Mouse (Mus musculus) CD8-positive naive resting alpha-beta T cell, adult 2 months (primary cell): ENCODE measurements around the gene Exog.

Experiments
- DNase-seq, 2 experiments: peaks; one replicate each; pipeline ENCODE4 v3.0.0; 2022; ENCODE audit warnings: low read depth in 2 of 2, low spot score in 2 of 2

The Exog gene

GRCm38 (mm10) chr9:119457122-119457521, 12.4 kb downstream of the Exog start:
- DNase-seq, result no peak

GRCm38 (mm10) chr9:119460410-119460809, 15.7 kb downstream of the Exog start:
- DNase-seq, result peak in 1 of 2 experiments; percentile 44

GRCm38 (mm10) chr9:119465056-119465455, 20.3 kb downstream of the Exog start:
- no peak for DNase-seq

- no peak for DNase-seq
Observed at GRCm38 (mm10) chr9:119465595-119465994, 20.9 kb downstream of the Exog start.

GRCm38 (mm10) chr9:119469691-119470353, 25.1 kb downstream of the Exog start:
- DNase-seq, result no peak

GRCm38 (mm10) chr9:119472412-119472918, 27.7 kb downstream of the Exog start:
- DNase-seq, result no peak

GRCm38 (mm10) chr9:119473011-119473410, 28.3 kb downstream of the Exog start:
- no peak for DNase-seq

GRCm38 (mm10) chr9:119473608-119474164, 28.9 kb downstream of the Exog start:
- no peak for DNase-seq

- no peak for DNase-seq
Observed at GRCm38 (mm10) chr9:119474717-119475611, 30.2 kb downstream of the Exog start.

- DNase-seq, result no peak
Observed at GRCm38 (mm10) chr9:119477754-119478153, 33.0 kb downstream of the Exog start.

- no peak for DNase-seq
Observed at GRCm38 (mm10) chr9:119478345-119478744, 33.6 kb downstream of the Exog start.

GRCm38 (mm10) chr9:119479297-119479696, 34.6 kb downstream of the Exog start:
- no peak for DNase-seq

- no peak for DNase-seq
Observed at GRCm38 (mm10) chr9:119481612-119482011, 36.9 kb downstream of the Exog start.

GRCm38 (mm10) chr9:119483554-119484353, 39.0 kb downstream of the Exog start:
- no peak for DNase-seq

GRCm38 (mm10) chr9:119484420-119484819, 39.7 kb downstream of the Exog start:
- no peak for DNase-seq

- DNase-seq, result no peak
Observed at GRCm38 (mm10) chr9:119484868-119485267, 40.1 kb downstream of the Exog start.

- no peak for DNase-seq
Observed at GRCm38 (mm10) chr9:119496354-119496753, 51.6 kb downstream of the Exog start.

GRCm38 (mm10) chr9:119496960-119497359, 52.2 kb downstream of the Exog start:
- no peak for DNase-seq

- no peak for DNase-seq
Observed at GRCm38 (mm10) chr9:119497546-119498246, 53.0 kb downstream of the Exog start.

- DNase-seq, result no peak
Observed at GRCm38 (mm10) chr9:119498247-119498607, 53.5 kb downstream of the Exog start.
